Mouse (Mus musculus): Measurements from ENCODE around the gene Igdcc4.

Igdcc4 gene

DNA sequence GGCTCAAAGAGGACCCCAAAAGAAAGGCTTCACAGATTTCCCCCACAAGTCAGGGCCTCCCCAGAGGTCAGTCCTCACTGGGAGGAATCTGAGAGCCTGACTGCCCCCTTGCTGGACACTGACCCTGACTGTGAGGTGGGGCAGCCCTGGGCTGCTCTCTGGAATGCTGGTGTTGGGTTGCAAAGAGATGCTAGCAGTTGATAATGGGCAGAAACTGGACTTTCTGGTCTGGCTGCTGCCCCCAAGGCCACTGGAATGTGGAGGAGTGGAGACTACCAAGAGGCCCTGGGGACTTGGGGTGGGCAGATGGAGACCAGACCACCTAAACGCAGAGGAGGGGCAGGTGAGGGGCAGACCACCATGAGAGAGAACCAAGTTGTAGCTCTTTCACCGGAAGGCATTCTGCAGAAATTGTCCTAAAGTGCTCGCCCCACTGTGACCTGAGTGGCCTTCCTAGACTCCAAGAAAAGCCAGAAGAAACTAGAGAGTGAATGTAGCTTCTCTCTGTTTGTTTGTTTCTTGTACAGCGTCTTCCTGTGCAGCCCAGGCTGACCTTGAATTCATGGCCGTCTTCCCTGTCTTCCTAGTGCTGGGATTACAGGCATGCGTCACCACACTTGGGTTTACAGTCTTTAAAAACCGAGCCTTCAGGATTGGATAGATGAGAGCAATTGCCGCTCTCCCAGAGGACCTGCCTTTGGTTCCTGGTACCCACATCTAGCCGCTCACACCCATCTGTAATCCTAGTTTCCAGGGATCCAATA, 53.6 kb downstream of the Igdcc4 start:
- DNase-seq (ENCODE audit: low spot score in 2 of 2) = no peak

DNA sequence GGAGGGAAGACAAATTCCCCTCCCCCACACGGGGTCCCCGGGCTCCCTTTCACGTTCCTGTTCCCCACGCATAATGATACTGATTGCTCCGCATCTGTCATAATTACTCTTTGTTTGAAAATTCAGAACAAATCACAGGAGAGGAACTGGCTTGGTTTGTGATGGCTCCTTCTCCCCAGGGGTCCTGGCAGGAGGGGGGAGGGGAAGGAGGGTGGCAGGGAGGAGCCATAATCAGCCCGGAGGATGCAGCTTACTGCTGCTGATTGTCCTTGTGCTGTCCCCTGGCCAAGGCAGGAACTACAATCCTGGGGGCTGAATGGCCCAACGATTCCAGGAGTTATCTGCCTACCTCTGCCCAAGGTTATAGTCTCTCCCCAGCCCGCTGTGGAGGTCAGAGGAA, 55.3 kb downstream of the Igdcc4 start:
- no peak for DNase-seq (ENCODE audit: low spot score in 2 of 2)

DNA sequence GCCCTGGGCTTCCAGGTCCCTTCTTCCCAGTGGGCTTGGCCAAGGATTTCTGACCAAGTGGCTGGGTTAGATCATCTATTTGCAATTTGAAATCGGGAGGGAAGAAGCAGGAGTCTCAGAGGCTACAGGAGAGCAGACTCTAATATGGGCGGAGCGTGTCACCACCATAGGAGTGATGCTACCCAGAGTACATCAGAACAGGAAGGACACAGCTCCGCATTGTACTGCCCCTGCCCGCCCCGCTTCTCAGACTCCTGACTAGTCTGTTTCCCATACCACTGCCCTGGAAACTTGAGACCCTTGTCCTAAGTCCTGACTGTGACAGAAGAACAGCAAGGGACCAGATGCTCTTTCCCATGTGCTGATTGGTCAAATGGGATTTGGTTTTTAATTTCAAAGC, 56.3 kb downstream of the Igdcc4 start:
- no peak for DNase-seq (ENCODE audit: low spot score in 2 of 2)

DNA sequence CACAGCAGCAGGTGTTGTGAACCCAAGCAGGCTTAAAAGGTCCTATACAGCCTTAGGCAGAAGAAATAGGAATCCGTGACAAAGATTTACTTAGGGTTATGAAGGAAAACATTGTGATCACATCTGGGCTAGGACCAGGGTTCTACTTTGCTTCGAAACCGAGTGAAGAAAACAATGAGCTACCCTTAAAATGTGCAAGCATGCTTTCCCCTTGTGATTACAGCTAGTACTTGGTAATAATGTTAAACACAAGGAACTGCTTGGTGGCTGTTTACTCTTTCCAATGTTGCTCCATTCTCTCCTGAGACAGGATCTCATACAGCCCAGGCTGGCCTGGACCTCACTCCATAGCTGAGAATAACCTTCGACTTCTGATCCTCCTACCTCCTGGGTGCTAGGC, 59.9 kb downstream of the Igdcc4 start:
- DNase-seq (ENCODE audit: low spot score in 2 of 2) = no peak

DNA sequence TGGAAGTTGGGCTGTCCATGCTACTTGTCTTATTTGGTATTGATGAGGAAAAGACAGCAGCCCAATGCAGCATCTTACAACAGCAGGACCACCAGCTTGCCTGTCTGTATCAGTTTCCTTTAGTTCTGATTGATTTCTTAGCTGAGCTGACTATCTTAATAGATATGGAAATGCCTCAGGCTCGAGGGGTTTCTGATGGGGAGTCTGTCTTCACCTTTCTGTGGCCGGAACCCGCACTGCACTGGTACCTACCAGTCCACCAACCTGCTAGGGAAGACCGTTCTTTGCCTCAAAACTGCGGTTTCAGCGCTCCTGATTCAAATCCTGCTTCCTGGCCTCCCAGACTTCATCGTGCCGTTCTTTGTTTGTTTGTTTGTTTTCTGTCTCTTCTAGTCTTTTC, 60.6 kb downstream of the Igdcc4 start:
- no peak for DNase-seq (ENCODE audit: low spot score in 2 of 2)

DNA sequence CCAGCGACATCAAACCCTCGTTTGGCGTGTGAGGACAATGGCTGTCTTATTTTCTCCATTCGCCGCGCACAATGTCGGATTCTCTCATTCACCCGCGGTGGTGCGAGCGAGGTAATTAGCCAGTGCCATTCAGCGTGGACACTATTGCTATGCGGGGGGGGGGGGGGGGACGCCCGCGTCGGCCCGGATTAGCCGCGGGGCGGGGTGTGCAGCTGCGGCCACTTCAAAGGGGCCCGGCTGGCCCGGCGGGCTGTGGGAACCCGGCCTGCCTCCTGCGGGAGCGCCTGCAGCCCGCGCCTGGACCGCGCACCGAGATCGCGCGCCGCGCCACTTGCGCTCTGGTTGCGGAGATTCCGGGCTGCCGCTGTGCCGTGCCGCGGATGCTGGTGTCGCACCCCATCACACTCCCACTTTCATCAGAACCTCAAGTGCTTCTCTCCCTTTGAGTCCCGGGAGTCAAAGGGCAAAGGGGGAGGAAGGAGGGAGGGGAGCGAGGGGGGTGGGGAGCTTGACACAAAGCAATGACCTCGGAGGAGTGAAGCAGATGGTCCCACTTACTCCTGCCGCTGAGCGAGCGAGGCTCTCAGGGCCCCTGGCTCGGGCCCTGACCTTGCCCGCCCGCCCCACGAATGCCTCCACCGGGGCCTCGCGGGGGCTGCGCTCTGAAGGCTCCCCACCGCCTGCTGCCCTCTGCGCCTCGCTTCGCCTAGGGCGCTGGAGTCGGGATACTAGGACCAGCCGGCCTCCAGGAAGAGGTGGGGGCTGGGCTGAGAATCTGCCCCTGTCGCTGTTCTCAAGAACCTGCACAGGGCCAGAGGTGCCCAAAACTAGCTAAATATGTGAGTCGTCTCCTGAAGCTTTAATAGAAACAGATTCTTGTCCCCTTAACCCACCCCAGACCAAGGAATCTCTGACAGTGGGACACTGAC, 61.7 kb downstream of the Igdcc4 start:
- DNase-seq (ENCODE audit: low spot score in 2 of 2) = peak; percentile 31 to 44

DNA sequence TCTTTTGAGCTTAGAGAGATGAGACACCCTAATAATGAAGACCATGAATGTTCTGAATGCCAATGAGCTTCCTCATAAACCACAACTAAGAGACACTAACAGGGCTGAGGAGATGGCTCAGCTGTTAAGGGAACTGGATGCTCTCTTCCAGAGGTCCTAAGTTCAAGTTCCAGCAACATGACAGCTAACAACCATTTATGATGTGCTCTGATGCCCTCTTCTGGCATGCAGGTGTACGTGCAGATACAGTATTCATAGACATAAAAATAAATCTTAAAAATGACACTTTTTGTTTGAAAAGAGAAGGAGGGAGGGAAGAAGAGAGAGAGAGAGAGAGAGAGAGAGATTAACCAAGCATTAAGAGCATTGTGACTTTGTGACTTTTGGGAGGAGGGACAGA, 63.6 kb downstream of the Igdcc4 start:
- DNase-seq (ENCODE audit: low spot score in 2 of 2) = no peak

DNA sequence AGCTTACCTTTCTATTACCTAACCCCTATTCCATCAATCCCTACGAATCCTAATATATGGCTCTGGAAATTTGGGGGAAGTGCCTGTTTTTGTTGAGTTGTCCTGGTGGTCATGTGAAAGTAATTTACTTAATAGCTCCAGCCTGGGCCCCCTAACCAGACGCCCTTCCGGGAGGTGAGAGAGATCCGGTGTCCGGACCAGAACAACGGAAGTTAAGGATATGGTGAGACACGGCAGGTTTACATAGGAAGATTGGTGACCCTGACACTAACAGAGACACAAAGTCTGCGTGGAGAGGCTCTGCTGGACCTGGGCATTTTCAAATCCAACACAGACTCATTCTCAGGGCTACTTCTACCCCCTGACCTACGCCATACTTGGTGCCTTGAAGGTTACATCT, 65.1 kb downstream of the Igdcc4 start:
- no peak for DNase-seq (ENCODE audit: low spot score in 2 of 2)

DNA sequence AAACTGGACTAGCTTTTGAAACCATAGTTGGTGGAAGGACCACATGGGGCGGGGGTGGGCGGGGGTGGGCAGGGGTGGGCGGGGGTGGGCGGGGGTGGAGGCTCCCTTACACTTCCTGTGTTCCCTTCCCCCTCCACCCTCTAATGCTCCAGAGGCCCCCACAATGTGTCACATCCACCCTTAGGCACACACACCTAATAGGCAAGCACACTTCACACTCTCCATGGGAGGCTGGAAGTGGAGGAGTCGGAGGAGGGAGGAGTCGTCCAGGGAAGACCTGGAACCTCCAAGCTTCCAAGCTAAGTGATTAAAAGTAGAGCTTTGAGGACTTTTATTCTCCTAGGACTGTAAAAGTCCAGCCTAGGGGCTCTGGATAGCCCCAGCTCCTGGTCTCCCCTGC, 67.2 kb downstream of the Igdcc4 start:
- DNase-seq (ENCODE audit: low spot score in 2 of 2) = no peak

DNA sequence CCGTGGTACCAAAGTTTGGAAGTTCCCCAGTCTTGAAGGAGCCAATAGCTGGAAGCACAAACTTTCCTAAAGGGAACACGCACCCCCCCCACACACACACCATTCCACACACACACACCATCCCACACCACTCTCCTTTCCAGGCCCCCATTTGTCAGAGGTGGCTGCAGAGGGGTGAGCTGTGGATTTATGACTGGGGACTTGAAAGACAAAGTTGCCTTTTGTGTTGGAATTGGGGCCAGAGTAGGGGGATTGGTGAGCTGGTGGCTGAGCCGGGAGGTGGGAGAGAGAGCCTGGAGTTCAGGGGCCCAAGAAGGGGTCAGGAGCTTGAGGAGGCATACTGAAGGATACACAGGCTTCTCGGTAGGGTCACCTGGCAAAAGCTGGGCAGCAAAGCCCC, 67.7 kb downstream of the Igdcc4 start:
- no peak for DNase-seq (ENCODE audit: low spot score in 2 of 2)

DNA sequence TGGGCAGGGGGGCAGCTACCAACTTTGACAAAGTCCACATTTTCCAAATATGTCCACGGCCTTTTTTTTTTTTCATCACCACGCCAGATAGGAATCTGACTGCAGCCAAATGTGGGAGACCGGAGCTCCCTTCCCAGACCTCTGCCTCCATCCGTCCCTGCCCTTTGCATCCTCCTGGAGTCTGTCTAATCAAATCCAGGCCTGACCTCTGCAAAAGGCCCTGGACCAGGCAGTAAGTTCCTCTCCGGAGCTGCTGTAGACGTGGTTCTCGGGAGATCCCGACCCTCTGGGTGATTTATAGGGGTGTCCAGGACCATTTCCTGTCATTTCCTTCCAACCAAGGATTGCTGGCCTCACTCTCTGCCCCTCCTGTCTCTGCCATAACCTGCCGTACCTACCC, 71.4 kb downstream of the Igdcc4 start:
- DNase-seq (ENCODE audit: low spot score in 2 of 2) = no peak

DNA sequence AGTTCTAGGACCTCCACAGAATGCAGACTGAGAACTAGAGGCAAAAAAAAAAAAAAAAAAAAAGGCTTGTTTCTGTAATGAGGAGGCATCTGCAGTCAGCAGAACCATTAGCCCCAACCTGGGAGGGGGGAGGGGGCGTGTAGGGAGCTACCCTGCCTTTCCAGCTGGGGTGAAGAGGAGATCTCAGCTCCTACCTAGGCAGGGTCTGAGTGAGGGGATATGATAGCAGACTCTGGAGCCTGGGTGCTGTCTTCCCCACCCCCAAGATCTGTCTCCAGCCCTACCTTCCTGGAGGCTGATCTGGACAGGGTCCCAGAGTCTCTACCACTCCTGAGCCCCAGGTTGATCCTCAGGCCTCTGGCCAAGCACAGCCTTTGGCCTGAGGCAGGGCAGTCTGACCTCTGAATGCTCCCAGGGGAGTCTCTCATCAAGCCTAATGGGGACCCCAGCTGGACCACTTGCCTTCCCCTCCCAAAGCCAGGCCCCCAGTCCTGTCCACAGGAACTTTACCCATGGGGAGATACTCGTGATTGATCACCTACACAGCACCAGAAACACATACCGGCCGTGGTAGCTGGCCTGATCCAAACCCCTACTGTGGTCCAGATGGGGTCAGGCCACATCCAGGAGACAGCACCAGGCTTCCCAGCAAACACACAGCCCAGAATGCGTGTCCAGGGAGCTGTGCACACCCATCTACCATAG, 74.1 kb downstream of the Igdcc4 start:
- DNase-seq (ENCODE audit: low spot score in 2 of 2) = no peak

DNA sequence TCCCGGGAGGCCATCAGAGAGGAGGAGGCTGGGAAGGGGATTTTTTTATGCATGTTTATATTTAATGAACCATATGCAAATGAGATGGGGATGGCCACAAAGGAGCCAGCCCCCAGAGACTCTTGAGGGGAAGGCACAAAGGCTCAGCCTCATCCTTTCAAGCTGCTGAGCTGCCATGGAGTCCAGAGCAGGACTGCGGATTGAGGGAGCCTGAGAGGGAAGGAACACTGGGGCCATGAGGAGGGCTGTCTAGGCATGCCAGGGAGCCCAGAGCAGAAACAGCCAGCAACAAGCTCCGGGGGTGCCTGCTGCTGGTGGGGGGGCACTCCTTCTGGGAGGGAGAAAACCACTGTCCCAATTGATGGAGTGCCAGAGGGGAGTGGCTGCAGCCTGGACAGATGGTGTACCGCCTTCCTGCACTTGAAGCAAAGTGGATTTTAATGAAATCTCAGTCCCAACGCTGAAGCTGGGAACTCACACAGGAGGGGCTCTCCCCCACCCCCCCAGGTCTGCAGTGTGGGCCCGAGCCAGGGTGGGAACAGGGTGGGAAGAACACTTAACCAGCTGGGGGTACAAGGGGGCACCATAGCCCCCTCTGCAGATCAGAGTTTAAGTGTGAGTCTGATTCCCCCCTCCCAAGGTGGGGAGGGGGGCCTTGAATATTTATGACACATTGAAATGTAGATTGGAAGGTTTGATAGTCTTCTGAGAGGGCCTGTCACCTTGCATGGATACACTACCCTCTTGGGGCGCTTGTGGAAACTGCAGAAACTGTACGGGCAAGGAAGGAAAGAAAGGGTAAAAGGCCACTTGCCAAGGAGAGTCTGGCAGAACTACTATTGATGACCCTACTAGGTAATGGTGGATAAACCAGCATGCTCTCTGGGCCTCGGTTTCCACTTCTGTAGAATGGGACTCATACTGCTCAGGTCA, 74.9 kb downstream of the Igdcc4 start:
- DNase-seq (ENCODE audit: low spot score in 2 of 2) = peak in 1 of 2 experiments; percentile 9

DNA sequence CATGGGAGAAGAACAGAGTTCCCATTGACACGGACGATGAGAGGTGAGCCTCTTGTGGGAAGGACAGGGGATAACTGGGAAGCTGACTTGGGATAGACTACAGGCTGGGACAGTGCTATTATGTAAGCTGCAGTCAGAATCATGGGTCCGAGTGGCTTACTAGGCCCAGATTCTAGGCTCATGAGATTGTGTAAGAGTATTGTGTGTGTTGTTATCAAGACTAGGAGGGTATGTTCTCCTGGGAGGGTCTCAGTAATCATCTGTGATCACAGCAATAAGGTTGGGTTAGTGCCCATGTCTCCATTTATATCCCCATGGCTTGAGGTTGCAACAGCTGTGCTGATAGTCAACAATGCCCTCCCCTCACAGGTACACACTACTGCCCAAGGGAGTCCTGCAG, 76.2 kb downstream of the Igdcc4 start:
- DNase-seq (ENCODE audit: low spot score in 2 of 2) = no peak

DNA sequence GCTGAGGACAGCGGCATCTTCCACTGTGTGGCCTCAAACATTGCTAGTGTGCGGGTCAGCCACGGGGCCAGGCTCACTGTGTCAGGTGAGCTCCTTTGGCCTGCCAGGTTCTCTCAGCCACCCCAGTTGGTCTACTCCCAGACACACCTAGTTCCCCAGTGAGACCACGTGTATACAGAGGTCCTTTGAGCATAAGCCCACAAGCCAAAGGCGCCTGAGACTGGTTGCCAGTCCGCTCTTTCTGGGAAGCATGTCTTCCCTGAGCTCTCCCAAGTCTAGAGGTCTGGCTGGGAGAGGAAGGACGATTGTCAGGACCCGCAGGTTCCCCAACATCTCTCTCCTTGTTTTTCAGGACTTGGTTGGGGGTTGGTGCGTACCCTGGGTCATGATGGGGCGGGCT, 76.6 kb downstream of the Igdcc4 start:
- no peak for DNase-seq (ENCODE audit: low spot score in 2 of 2)

DNA sequence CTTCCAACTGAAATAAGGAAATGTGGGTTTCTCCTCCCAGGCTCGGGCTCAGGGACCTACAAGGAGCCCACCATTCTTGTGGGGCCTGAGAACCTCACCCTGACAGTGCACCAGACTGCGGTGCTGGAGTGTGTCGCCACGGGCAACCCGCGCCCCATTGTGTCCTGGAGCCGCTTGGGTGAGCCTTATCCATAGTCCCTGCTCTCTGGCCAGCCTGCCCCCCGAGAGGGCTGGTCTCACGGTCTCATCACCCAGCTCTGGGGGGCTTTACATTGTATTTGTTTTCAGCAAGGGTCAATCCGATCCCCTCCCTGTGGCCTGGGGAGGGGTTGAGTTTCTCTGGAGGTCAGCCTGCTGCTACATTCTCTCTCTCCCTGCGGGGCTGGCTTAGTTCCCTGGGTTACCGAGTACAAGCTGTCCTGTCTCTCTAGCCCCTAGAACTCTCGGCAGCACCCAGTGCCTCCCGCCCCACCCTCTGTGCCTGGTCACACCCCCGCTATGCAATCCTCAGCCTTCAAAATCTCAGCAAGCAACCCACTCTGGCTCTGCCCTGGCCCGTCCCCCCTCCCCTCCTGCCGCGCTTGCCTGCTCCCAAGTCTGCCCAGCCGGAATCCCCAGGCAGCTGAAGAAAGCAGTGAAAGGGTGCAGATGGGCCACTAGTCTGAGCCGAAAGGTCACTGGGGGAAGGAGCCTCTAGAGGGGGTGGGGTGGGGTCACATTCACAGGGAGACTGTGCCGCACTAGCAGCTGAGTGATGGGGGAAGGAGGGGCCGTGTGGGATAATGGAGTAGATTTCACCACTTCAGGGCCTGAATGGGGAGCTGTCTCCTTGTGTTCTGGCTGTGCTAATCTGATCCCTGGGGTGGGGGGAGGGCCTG, 77.3 kb downstream of the Igdcc4 start:
- DNase-seq (ENCODE audit: low spot score in 2 of 2) = peak in 1 of 2 experiments; percentile 25

DNA sequence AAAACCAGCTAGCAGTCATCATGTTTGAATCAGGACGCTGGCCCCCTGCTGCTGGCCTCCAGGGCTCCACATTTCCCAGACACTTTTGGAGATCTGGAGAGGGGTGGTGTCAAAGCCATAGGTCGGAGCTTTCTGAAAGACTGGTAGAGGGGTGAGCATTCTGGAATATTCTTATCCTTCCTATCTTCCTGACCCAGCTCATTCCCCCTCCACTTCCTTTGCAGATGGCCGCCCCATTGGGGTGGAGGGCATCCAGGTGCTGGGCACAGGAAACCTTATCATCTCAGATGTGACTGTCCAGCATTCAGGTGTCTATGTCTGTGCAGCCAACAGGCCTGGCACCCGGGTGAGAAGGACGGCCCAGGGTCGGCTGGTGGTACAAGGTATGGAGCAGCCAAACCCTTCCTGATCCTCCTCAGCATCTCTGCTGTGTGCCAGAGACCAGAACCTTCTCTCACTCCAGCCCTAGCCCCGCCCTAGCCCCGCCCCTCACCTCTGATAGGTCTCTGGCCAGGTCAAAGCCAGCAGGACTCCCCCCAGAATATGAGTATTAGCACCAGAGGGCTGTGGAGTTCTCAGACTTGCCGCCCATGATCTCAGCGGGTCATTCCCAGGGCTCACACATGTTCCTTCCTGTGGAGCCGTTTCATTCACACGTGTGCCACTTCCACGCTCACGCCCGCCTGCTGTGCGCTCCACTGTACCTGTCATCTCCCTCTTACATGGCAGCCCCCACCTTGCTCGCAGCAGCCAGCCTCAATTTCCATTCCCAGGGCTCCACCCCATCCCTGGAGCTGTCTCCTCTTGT, 78.7 kb downstream of the Igdcc4 start:
- DNase-seq (ENCODE audit: low spot score in 2 of 2) = no peak

Data from frontal cortex, postnatal 36 days (tissue).